Mouse (Mus musculus): ENCODE measurements around the gene Hoxc5.

DNA sequence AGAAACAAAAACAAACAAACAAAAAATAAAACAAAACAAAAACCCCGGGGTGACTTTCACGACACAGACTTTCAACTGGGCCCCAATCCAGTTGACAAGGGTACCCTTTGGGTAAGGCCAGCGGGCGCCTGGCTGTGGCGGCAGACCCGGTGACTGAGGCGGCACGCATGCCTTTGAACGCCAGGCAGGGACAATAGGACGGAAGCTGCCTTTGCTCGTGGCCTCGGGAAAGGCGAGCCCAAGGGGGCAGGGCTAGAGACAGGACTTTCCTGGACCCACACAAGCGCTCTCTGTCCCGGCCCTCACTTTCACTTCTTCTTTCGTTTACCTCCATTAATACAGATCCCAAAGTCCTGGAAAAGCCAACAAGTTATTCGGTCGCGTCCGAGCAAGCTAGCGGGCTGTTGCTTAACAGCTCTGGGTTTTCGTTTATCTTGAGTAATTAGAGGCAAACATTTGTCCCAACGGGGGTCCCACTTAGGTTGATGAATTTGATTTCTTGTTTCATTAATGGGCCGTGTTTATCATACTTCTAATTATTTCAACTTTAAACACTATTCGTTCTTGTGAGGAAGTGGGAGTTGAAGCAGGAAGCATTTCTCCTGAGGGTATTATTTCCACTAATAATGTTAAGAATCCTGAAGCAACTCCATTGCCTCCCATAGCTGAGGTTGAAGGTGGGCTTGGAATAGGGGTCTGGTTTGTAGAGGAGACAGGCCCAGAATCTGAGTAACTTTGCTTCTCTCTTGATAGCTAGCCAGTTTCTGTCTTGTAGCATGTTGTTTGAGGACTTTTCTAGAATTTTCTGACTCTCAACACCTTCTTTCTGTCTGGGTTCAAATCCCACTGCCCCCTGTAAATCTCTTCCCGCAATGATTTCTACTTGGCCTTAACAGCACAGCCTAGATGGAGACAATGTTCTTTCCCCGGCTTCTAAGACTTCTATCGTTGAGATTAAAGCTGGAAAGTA lies 3.3 kb upstream of the Hoxc5 start:
- TF ChIP-seq CTCF (IDR thresholded peaks at IDR 0.05; ENCODE audit: borderline replicate concordance, insufficient read depth, low read length): no peak
- TF ChIP-seq POLR2A (IDR thresholded peaks at IDR 0.05; ENCODE audit: low read depth, low read length): no peak
